Mouse (Mus musculus) CH12.LX (cell line): ENCODE measurements around the gene Slc22a13. TPM values are rescaled to one million over a fixed set of nuclear protein-coding genes. Genes with fewer than 3 reads are reported as not detected.

Experiments used
- DNase-seq: peaks from one replicate; pipeline ENCODE4 v3.0.0-alpha.2; 2013; ENCODE audit errors: extremely low read depth
- H3K27ac ChIP-seq: 2 replicates; pipeline ENCODE4 v1.5.1; 2012; ENCODE audit warnings: low read depth, mild to moderate bottlenecking, control low read depth, moderate library complexity; ENCODE audit not compliant: insufficient read depth
- H3K27me3 ChIP-seq: replicated peaks from 2 replicates; pipeline ENCODE3; 2012; ENCODE audit warnings: inconsistent platforms
- H3K36me3 ChIP-seq, 2 experiments: replicated peaks in 1 of 2; 2 replicates each; pipeline versions ENCODE3 to v1.6.1; 2012; ENCODE audit warnings: inconsistent platforms in 1 of 2, low read length in 1 of 2, mild to moderate bottlenecking in 1 of 2, mixed read lengths in 1 of 2, moderate library complexity in 1 of 2; ENCODE audit not compliant: control insufficient read depth in 1 of 2, insufficient read depth in 1 of 2
- H3K4me1 ChIP-seq, 2 experiments: 2 replicates each; pipeline ENCODE4 v1.6.1; 2012; ENCODE audit warnings: inconsistent platforms in 1 of 2, moderate library complexity in 1 of 2; ENCODE audit not compliant: insufficient read depth in 2 of 2, control insufficient read depth in 1 of 2
- H3K4me2 ChIP-seq: 2 replicates; pipeline ENCODE4 v1.6.1; 2012; ENCODE audit warnings: low read depth, mild to moderate bottlenecking, control low read depth; ENCODE audit not compliant: poor library complexity, insufficient read depth, severe bottlenecking
- H3K4me3 ChIP-seq, 3 experiments: fragments of 150-350 bp in 1 of 3; sonication (generic) in 1 of 3; replicated peaks in 1 of 3; 2 replicates each; pipeline versions ENCODE3 to v1.5.1; 2011 to 2012; ENCODE audit warnings: low read depth in 2 of 3, low read length in 2 of 3, mild to moderate bottlenecking in 2 of 3, moderate library complexity in 2 of 3, control low read depth in 1 of 3, improper control_type of control experiment in 1 of 3, inconsistent platforms in 1 of 3, mixed read lengths in 1 of 3; ENCODE audit not compliant: poor library complexity in 1 of 3
- H3K79me2 ChIP-seq: replicated peaks from 2 replicates; pipeline ENCODE4 v1.6.1; 2012; ENCODE audit warnings: mild to moderate bottlenecking, moderate library complexity; ENCODE audit not compliant: control insufficient read depth, poor library complexity, insufficient read depth, severe bottlenecking; ENCODE audit errors: extremely low read depth
- H3K9ac ChIP-seq: 2 replicates; pipeline ENCODE4 v1.6.1; 2012; ENCODE audit warnings: low read depth, mild to moderate bottlenecking, control low read depth, moderate library complexity; ENCODE audit not compliant: insufficient read depth
- H3K9me3 ChIP-seq: replicated peaks from 2 replicates; pipeline ENCODE3; 2012; ENCODE audit warnings: low read length, inconsistent platforms, mixed read lengths
- CHD1 ChIP-seq: IDR thresholded peaks from 2 replicates; pipeline ENCODE4 v1.6.1; 2012; ENCODE audit warnings: low read depth, low read length, improper control_type of control experiment, inconsistent platforms
- EP300 ChIP-seq: IDR thresholded peaks from 2 replicates; pipeline ENCODE4 v1.6.1; 2011; ENCODE audit warnings: low read length, improper control_type of control experiment
- HCFC1 ChIP-seq: IDR thresholded peaks from 2 replicates; pipeline ENCODE4 v1.6.1; 2012; ENCODE audit warnings: low read depth, mild to moderate bottlenecking, inconsistent platforms, low read length, improper control_type of control experiment
- IRF4 ChIP-seq: IDR thresholded peaks from 2 replicates; pipeline ENCODE4 v1.6.1; 2014; ENCODE audit warnings: low read depth, mild to moderate bottlenecking, inconsistent platforms, low read length, improper control_type of control experiment
- KAT2A ChIP-seq: IDR thresholded peaks from 2 replicates; pipeline ENCODE4 v1.6.1; 2012; ENCODE audit warnings: low read length, improper control_type of control experiment, inconsistent platforms; ENCODE audit not compliant: insufficient replicate concordance
- MAX ChIP-seq: IDR thresholded peaks from 2 replicates; pipeline ENCODE4 v1.6.1; 2011; ENCODE audit warnings: low read length, improper control_type of control experiment
- MAZ ChIP-seq: IDR thresholded peaks from 2 replicates; pipeline ENCODE4 v1.6.1; 2012; ENCODE audit warnings: low read depth, mild to moderate bottlenecking, inconsistent platforms, low read length, improper control_type of control experiment, moderate library complexity
- MXI1 ChIP-seq: IDR thresholded peaks from 2 replicates; pipeline ENCODE4 v1.6.1; 2011; ENCODE audit warnings: mild to moderate bottlenecking, low read depth, low read length, improper control_type of control experiment
- MYC ChIP-seq: IDR thresholded peaks from 2 replicates; pipeline ENCODE4 v1.6.1; 2011; ENCODE audit warnings: low read depth, mild to moderate bottlenecking, improper control_type of control experiment, low read length
- POLR2AphosphoS2 ChIP-seq: IDR thresholded peaks from 2 replicates; pipeline ENCODE4 v1.6.1; 2011; ENCODE audit warnings: low read depth, low read length, improper control_type of control experiment
- RCOR1 ChIP-seq: conservative IDR thresholded peaks from 2 replicates; pipeline ENCODE4 v1.6.1; 2012; ENCODE audit warnings: low read depth, mild to moderate bottlenecking, inconsistent platforms, low read length, improper control_type of control experiment
- SMC3 ChIP-seq: IDR thresholded peaks from 2 replicates; pipeline ENCODE4 v1.6.1; 2011; ENCODE audit warnings: low read depth, low read length, improper control_type of control experiment
- UBTF ChIP-seq: IDR thresholded peaks from 2 replicates; pipeline ENCODE4 v1.6.1; 2012; ENCODE audit warnings: low read depth, mild to moderate bottlenecking, inconsistent platforms, low read length, improper control_type of control experiment, moderate library complexity
- USF2 ChIP-seq: conservative IDR thresholded peaks from 2 replicates; pipeline ENCODE4 v1.6.1; 2011; ENCODE audit warnings: low read depth, low read length, improper control_type of control experiment
- ZKSCAN1 ChIP-seq: IDR thresholded peaks from 2 replicates; pipeline ENCODE4 v1.6.1; 2012; ENCODE audit warnings: low read depth, inconsistent platforms, low read length, improper control_type of control experiment, borderline replicate concordance
- dilution Hi-C: fragments of 300-500 bp; cut with MboI; formaldehyde crosslinking; loops from 2 replicates; pipeline ENCODE4 v1.14.3; 2020; ENCODE audit warnings: low sequenced_read_pairs; ENCODE audit not compliant: extremely low pct_unique_long_range_greater_than_20kb, extremely low pct_ligation_motif_present
- in situ Hi-C: fragments of 300-500 bp; cut with MboI; formaldehyde crosslinking; loops from 3 replicates; pipeline ENCODE4 v1.14.3; 2019; ENCODE audit warnings: low sequenced_read_pairs, low pct_ligation_motif_present, low pct_unique_long_range_greater_than_20kb, mixed read lengths
- polyA plus RNA-seq: library from polyadenylated mRNA; unstranded; fragments of >175 nt; gene quantifications from 2 replicates; pipeline ENCODE4 v1.2.1, GENCODE M21; 2012; ENCODE audit warnings: low read depth; ENCODE audit not compliant: insufficient read length
- total RNA-seq, 2 experiments: library from RNA; depleted of rRNA; stranded (reverse); fragments of 300-350 nt in 1 of 2; fragments of >200 nt in 1 of 2; gene quantifications; 2 replicates each; pipeline ENCODE4 v1.2.3; 2012 to 2014

The Slc22a13 gene
- total and polyA plus RNA-seq, 3 experiments, result not detected

DNA sequence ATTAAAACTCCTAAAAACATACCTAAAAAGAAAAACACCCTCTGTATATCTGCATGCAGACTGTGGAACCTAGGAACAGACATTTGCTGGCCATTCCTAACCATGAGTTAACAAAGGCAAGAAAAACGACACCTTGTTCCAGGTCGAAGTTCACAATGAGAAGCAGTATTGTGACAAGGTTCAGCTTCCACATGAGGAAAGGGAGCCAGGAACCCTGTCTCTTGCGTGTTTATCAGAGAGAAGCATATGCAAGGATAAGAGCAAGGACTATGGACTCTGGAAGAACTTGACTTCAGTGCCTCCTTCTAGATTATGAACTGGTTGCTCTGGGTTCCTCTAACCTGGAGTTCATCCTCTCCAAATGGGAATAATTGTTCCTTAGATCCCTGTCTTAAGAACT is 35.1 kb upstream of the Slc22a13 start:
- no peak overlapping the region for H3K27ac ChIP-seq
- dilution Hi-C loops (no loop called here), in situ Hi-C loops (no loop called here)
- H3K4me2 ChIP-seq, result no peak overlapping the region
- no peaks in the 10 kb centered on the region for H3K27me3 ChIP-seq
- H3K4me3 ChIP-seq, result no peak overlapping the region
- H3K36me3 ChIP-seq, result peaks cover 35 to 76% of the 10 kb centered on the region in 2 experiments
- DNase-seq, result no peak
- TF ChIP-seq MXI1 (no peak), HCFC1 (no peak), RCOR1 (no peak), EP300 (no peak), SMC3 (no peak), IRF4 (no peak)
- peaks cover 8 to 25% of the 10 kb centered on the region in 2 experiments for H3K4me1 ChIP-seq
- H3K79me2 ChIP-seq, result no peaks in the 10 kb centered on the region
- H3K9ac ChIP-seq, result no peak overlapping the region
- H3K9me3 ChIP-seq, result no peaks in the 10 kb centered on the region

DNA sequence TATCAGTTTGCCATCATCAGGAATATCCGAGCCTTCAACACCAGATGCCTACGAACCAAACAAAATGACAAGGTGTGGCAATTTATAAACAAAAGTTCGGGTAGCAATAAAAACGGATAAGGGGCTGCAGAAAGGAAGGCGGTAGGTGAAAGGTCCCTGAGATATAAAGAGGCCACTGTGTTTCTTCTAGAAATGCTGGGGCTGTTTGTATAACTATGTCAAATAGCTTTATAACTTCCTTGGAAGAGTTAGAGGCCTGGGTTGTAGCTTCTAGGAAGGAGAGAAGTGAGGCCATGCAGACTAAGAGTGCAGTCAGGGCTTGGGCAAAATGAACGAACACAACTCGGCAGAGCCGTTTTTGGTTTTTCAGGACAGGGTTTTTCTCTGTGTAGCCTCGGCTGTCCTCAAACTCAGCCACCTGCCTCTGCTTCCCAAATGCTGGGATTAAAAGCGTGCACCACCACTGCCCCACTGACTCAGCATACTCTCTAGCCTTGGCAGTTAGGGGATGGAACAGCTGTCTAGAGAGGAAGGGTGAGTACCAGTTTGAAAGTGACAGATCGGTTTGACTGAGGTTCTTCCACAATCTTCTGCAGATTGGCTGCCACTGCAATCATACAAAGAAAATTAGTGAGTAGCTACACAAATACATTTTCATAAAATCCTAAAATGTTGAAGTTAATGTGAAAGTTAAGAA is 32.4 kb upstream of the Slc22a13 start:
- H3K4me1 ChIP-seq, result peaks cover 0 to under 1% of the 10 kb centered on the region in 2 experiments; a peak in 2 of 4 replicates
- DNase-seq, result no peak
- H3K4me3 ChIP-seq, result no peak overlapping the region
- H3K79me2 ChIP-seq, result no peaks in the 10 kb centered on the region
- no peak overlapping the region for H3K27ac ChIP-seq
- peaks cover 37 to 74% of the 10 kb centered on the region in 2 experiments for H3K36me3 ChIP-seq
- H3K9ac ChIP-seq, result no peak overlapping the region
- no peak for TF ChIP-seq MAX
- TF ChIP-seq USF2, result no peak
- no peak for TF ChIP-seq IRF4
- no peak for TF ChIP-seq POLR2AphosphoS2
- TF ChIP-seq CHD1, result no peak
- no peak for TF ChIP-seq EP300
- TF ChIP-seq MAZ, result no peak
- TF ChIP-seq UBTF, result no peak
- dilution Hi-C loops, result no loop called here
- no peaks in the 10 kb centered on the region for H3K9me3 ChIP-seq
- no peaks in the 10 kb centered on the region for H3K27me3 ChIP-seq
- in situ Hi-C loops, result no loop called here
- no peak overlapping the region for H3K4me2 ChIP-seq

DNA sequence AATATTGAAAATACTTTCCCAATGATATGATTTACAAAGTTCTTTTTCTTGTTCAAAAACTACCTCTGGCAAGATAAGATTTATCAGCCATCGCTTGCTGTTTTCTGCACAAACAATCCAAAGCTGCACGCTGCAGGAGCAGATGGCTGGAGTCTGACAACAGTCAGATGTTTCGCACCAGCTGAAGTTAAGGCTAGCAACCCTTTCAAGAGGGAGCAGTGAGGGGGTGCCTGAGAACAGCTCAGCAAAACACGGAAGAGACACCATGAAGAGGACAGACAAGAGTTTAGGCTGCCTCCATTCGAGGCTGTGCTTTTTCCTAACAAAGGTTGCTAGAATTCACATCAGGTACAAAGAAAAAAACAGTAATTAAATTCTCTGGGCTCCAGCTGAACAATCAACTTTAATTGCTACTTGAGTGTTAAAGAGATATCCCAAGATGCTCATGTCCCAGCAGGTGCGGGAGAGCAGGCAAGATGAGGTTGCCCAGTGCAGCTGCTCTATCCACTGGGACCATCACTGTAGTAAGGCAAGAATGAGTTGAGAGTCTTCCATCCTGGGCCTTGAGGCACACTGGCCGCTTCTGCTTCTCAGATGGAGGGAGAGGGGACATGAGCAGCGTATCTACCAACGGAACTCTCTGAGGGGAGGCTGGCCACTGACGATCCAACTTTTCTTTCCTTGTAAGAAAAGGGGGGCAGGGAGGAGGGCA is 31.5 kb upstream of the Slc22a13 start:
- TF ChIP-seq ZKSCAN1 (no peak), MYC (no peak), MAX (no peak), KAT2A (no peak)
- Histone ChIP-seq H3K4me1 (no peaks in the 10 kb centered on the region), H3K27ac (no peak overlapping the region), H3K36me3 (peaks cover 37 to 67% of the 10 kb centered on the region in 2 experiments), H3K9me3 (no peaks in the 10 kb centered on the region), H3K4me3 (no peak overlapping the region), H3K9ac (no peak overlapping the region), H3K4me2 (no peak overlapping the region), H3K79me2 (no peaks in the 10 kb centered on the region), H3K27me3 (no peaks in the 10 kb centered on the region)
- dilution Hi-C loops (no loop called here), in situ Hi-C loops (no loop called here)
- DNase-seq, result no peak
